Mouse (Mus musculus) olfactory bulb, adult 2 months (tissue): ENCODE results near the gene Oit3.

Source experiments
- CTCF ChIP-seq: fragments of 200-500 bp; IDR thresholded peaks from 2 replicates; pipeline ENCODE4 v1.5.1; 2012; ENCODE audit warnings: low read depth, mild to moderate bottlenecking, low read length, moderate library complexity; ENCODE audit not compliant: insufficient read depth
- POLR2A ChIP-seq: fragments of 200-500 bp; IDR thresholded peaks from 2 replicates; pipeline ENCODE4 v1.6.1; 2012; ENCODE audit warnings: mild to moderate bottlenecking, low read depth, low read length, moderate library complexity; ENCODE audit not compliant: insufficient read depth

- no peak for TF ChIP-seq CTCF
- no peak for TF ChIP-seq POLR2A
Measured at GRCm38 (mm10) chr10:59425369-59425768, 16.2 kb downstream of the Oit3 start.
